Mouse (Mus musculus) heart, embryonic 15.5 days (tissue): Measurements from ENCODE around the gene Gbx1. TPM values are rescaled to one million over a fixed set of nuclear protein-coding genes. Genes with fewer than 3 reads are reported as not detected.

Experiments used
- polyA plus RNA-seq: library from polyadenylated mRNA; unstranded; fragments of >200 nt; fragmentation: Nextera tagmentation; extraction: Ambion mirVana; gene quantifications from 2 replicates; pipeline ENCODE4 v1.2.1, GENCODE M21; 2015

Gbx1 gene
- polyA plus RNA-seq, 1 experiment from 2014 or later, result not detected

Other genes with a start within 250 kb of the Gbx1 start
- 21.0 and 27.2 TPM in 2 replicates for gene Kcnh2, start 175.6 kb downstream of the Gbx1 start, polyA plus RNA-seq
- 27.9 and 30.6 TPM in 2 replicates for gene Nos3, start 162.4 kb downstream of the Gbx1 start, polyA plus RNA-seq
- gene Atg9b, start 135.1 kb downstream of the Gbx1 start, polyA plus RNA-seq, result 0.81 and 1.6 TPM in 2 replicates
- 54.4 and 70.1 TPM in 2 replicates for gene Abcb8, start 133.5 kb downstream of the Gbx1 start, polyA plus RNA-seq
- gene Asic3, start 113.8 kb downstream of the Gbx1 start, polyA plus RNA-seq, result not detected in 2 replicates
- gene Cdk5, start 103.7 kb downstream of the Gbx1 start, polyA plus RNA-seq, result 27.5 and 32.5 TPM in 2 replicates
- gene Slc4a2, start 103.4 kb downstream of the Gbx1 start, polyA plus RNA-seq, result 25.6 and 30.6 TPM in 2 replicates
- gene Fastk, start 81.9 kb downstream of the Gbx1 start, polyA plus RNA-seq, result 173 and 188 TPM in 2 replicates
- gene Tmub1, start 79.3 kb downstream of the Gbx1 start, polyA plus RNA-seq, result 17.0 and 20.0 TPM in 2 replicates
- gene Agap3, start 75.0 kb downstream of the Gbx1 start, polyA plus RNA-seq, result 27.9 and 35.7 TPM in 2 replicates
- 7.0 and 7.4 TPM in 2 replicates for gene Asb10, start 13.8 kb upstream of the Gbx1 start, polyA plus RNA-seq
- gene 4931409K22Rik, start 29.6 kb upstream of the Gbx1 start, polyA plus RNA-seq, result 0.09 TPM in 1 of 2 replicates, not detected in the other
- 55.7 and 71.7 TPM in 2 replicates for gene Abcf2, start 50.3 kb upstream of the Gbx1 start, polyA plus RNA-seq
- gene Chpf2, start 59.5 kb upstream of the Gbx1 start, polyA plus RNA-seq, result 13.1 and 18.5 TPM in 2 replicates
- 50.9 and 57.2 TPM in 2 replicates for gene Smarcd3, start 97.2 kb upstream of the Gbx1 start, polyA plus RNA-seq
- gene Nub1, start 158.3 kb upstream of the Gbx1 start, polyA plus RNA-seq, result 21.6 and 28.2 TPM in 2 replicates
- 4.6 and 8.1 TPM in 2 replicates for gene Wdr86, start 203.5 kb upstream of the Gbx1 start, polyA plus RNA-seq
- 2.5 TPM in 1 of 2 replicates, not detected in the other for gene Crygn, start 230.8 kb upstream of the Gbx1 start, polyA plus RNA-seq